Mouse (Mus musculus): ENCODE measurements around the gene Nfatc4.

GRCm38 (mm10) chr14:55838740-55839139 lies 15.8 kb downstream of the Nfatc4 start:
- TF ChIP-seq POLR2A (IDR thresholded peaks at IDR 0.05; ENCODE audit: extremely low read depth, insufficient read depth, low read length) (no peak), CTCF (IDR thresholded peaks at IDR 0.05; ENCODE audit: extremely low read depth, insufficient read depth, low read length) (no peak)
